Mouse (Mus musculus): ENCODE results near the gene Copz1. TPM values are rescaled to one million over a fixed set of nuclear protein-coding genes. Genes with fewer than 3 reads are reported as not detected.

The Copz1 gene
- polyA plus RNA-seq, 1 experiment from 2014 or later, result 298 TPM

GRCm38 (mm10) chr15:103300067-103300471, 27.6 kb downstream of the Copz1 start:
- DNase-seq (ENCODE audit: low spot score) (no peak), ATAC-seq (replicated peaks; ENCODE audit: low FRiP score) (no peak)
- Histone ChIP-seq H3K27ac (ENCODE audit: low read depth, low read length) (no peak overlapping the region), H3K36me3 (ENCODE audit: control insufficient read depth, insufficient read depth, low read length) (peaks cover 26% of the 10 kb centered on the region), H3K4me1 (replicated peaks; ENCODE audit: control insufficient read depth, insufficient read depth, low read length) (peaks cover 50% of the 10 kb centered on the region), H3K27me3 (replicated peaks; ENCODE audit: control insufficient read depth, insufficient read depth, low read length) (peaks cover 3% of the 10 kb centered on the region), H3K9me3 (ENCODE audit: control insufficient read depth, low read length) (no peaks in the 10 kb centered on the region), H3K4me3 (ENCODE audit: low read depth, low read length) (no peak overlapping the region), H3K9ac (ENCODE audit: low read depth, low read length) (no peak overlapping the region), H3K4me2 (0 out of 2 replicates have a peak overlapping the region, but pooled peaks have one; percentile 3)
- 52% methylated on average over 18 of the region's 18 CpGs for WGBS

- no peak for DNase-seq (ENCODE audit: low spot score)
- WGBS, result 36% methylated on average over 2 of the region's 2 CpGs
Observed at GRCm38 (mm10) chr15:103300560-103300959, 28.0 kb downstream of the Copz1 start.

GRCm38 (mm10) chr15:103301046-103301445, 28.5 kb downstream of the Copz1 start:
- peaks cover 52% of the 10 kb centered on the region for H3K4me1 ChIP-seq (replicated peaks; ENCODE audit: control insufficient read depth, insufficient read depth, low read length)

More at GRCm38 (mm10) chr15:103300560-103300959, 28.0 kb downstream of the Copz1 start:
- Histone ChIP-seq H3K27ac (ENCODE audit: low read depth, low read length) (peak overlapping the region; percentile 81), H3K4me2 (no peak overlapping the region), H3K4me1 (replicated peaks; ENCODE audit: control insufficient read depth, insufficient read depth, low read length) (peaks cover 50% of the 10 kb centered on the region), H3K4me3 (ENCODE audit: low read depth, low read length) (no peak overlapping the region), H3K9me3 (ENCODE audit: control insufficient read depth, low read length) (no peaks in the 10 kb centered on the region), H3K36me3 (ENCODE audit: control insufficient read depth, insufficient read depth, low read length) (peaks cover 26% of the 10 kb centered on the region), H3K27me3 (replicated peaks; ENCODE audit: control insufficient read depth, insufficient read depth, low read length) (peaks cover 3% of the 10 kb centered on the region), H3K9ac (ENCODE audit: low read depth, low read length) (no peak overlapping the region)
- no peak for ATAC-seq (replicated peaks; ENCODE audit: low FRiP score)

GRCm38 (mm10) chr15:103301547-103302340, 29.2 kb downstream of the Copz1 start:
- H3K9me3 ChIP-seq (ENCODE audit: control insufficient read depth, low read length), result no peaks in the 10 kb centered on the region
- no peak overlapping the region for H3K4me2 ChIP-seq
- peaks cover 18% of the 10 kb centered on the region for H3K36me3 ChIP-seq (ENCODE audit: control insufficient read depth, insufficient read depth, low read length)
- H3K4me3 ChIP-seq (ENCODE audit: low read depth, low read length), result no peak overlapping the region
- H3K9ac ChIP-seq (ENCODE audit: low read depth, low read length), result no peak overlapping the region
- peaks cover 3% of the 10 kb centered on the region for H3K27me3 ChIP-seq (replicated peaks; ENCODE audit: control insufficient read depth, insufficient read depth, low read length)
- no peak for ATAC-seq (replicated peaks; ENCODE audit: low FRiP score)
- no peak for DNase-seq (ENCODE audit: low spot score)
- WGBS, result 37% methylated on average over 5 of the region's 5 CpGs
- peaks cover 55% of the 10 kb centered on the region for H3K4me1 ChIP-seq (replicated peaks; ENCODE audit: control insufficient read depth, insufficient read depth, low read length)
- peak overlapping the region; percentile 81 for H3K27ac ChIP-seq (ENCODE audit: low read depth, low read length)

More at GRCm38 (mm10) chr15:103301046-103301445, 28.5 kb downstream of the Copz1 start:
- H3K36me3 ChIP-seq (ENCODE audit: control insufficient read depth, insufficient read depth, low read length), result peaks cover 24% of the 10 kb centered on the region
- DNase-seq (ENCODE audit: low spot score) (no peak), ATAC-seq (replicated peaks; ENCODE audit: low FRiP score) (no peak)
- H3K4me2 ChIP-seq, result no peak overlapping the region
- no peak overlapping the region for H3K9ac ChIP-seq (ENCODE audit: low read depth, low read length)
- peak overlapping the region; percentile 81 for H3K27ac ChIP-seq (ENCODE audit: low read depth, low read length)
- peaks cover 3% of the 10 kb centered on the region for H3K27me3 ChIP-seq (replicated peaks; ENCODE audit: control insufficient read depth, insufficient read depth, low read length)
- no peaks in the 10 kb centered on the region for H3K9me3 ChIP-seq (ENCODE audit: control insufficient read depth, low read length)
- no peak overlapping the region for H3K4me3 ChIP-seq (ENCODE audit: low read depth, low read length)
- WGBS, result 44% methylated on average over 2 of the region's 2 CpGs

- DNase-seq (ENCODE audit: low spot score) (no peak), ATAC-seq (replicated peaks; ENCODE audit: low FRiP score) (no peak)
- H3K9ac ChIP-seq (ENCODE audit: low read depth, low read length), result no peak overlapping the region
- peaks cover 54% of the 10 kb centered on the region for H3K4me1 ChIP-seq (replicated peaks; ENCODE audit: control insufficient read depth, insufficient read depth, low read length)
- H3K36me3 ChIP-seq (ENCODE audit: control insufficient read depth, insufficient read depth, low read length), result peaks cover 12% of the 10 kb centered on the region
- peak overlapping the region; percentile 81 for H3K27ac ChIP-seq (ENCODE audit: low read depth, low read length)
- H3K9me3 ChIP-seq (ENCODE audit: control insufficient read depth, low read length), result no peaks in the 10 kb centered on the region
- no peak overlapping the region for H3K4me3 ChIP-seq (ENCODE audit: low read depth, low read length)
- H3K4me2 ChIP-seq, result no peak overlapping the region; the same call in 1 of the 2 replicates
- WGBS, result 37% methylated on average over 6 of the region's 6 CpGs
- H3K27me3 ChIP-seq (replicated peaks; ENCODE audit: control insufficient read depth, insufficient read depth, low read length), result peaks cover 3% of the 10 kb centered on the region
Observed at GRCm38 (mm10) chr15:103302341-103303021, 30.0 kb downstream of the Copz1 start.

GRCm38 (mm10) chr15:103303916-103304615, 31.6 kb downstream of the Copz1 start:
- Histone ChIP-seq H3K27me3 (replicated peaks; ENCODE audit: control insufficient read depth, insufficient read depth, low read length) (peaks cover 3% of the 10 kb centered on the region), H3K4me3 (ENCODE audit: low read depth, low read length) (peak overlapping the region; percentile 58; the same call in 1 of the 2 replicates), H3K27ac (ENCODE audit: low read depth, low read length) (peak overlapping the region; percentile 83), H3K9me3 (ENCODE audit: control insufficient read depth, low read length) (no peaks in the 10 kb centered on the region), H3K9ac (ENCODE audit: low read depth, low read length) (peak overlapping the region; percentile 57), H3K4me2 (peak overlapping the region; percentile 88), H3K36me3 (ENCODE audit: control insufficient read depth, insufficient read depth, low read length) (peaks cover 4% of the 10 kb centered on the region; the same call in 1 of the 2 replicates), H3K4me1 (replicated peaks; ENCODE audit: control insufficient read depth, insufficient read depth, low read length) (peaks cover 59% of the 10 kb centered on the region)
- WGBS, result 11% methylated on average over 8 of the region's 8 CpGs
- ATAC-seq (replicated peaks; ENCODE audit: low FRiP score) (no peak), DNase-seq (ENCODE audit: low spot score) (peak; percentile 44)

DNA sequence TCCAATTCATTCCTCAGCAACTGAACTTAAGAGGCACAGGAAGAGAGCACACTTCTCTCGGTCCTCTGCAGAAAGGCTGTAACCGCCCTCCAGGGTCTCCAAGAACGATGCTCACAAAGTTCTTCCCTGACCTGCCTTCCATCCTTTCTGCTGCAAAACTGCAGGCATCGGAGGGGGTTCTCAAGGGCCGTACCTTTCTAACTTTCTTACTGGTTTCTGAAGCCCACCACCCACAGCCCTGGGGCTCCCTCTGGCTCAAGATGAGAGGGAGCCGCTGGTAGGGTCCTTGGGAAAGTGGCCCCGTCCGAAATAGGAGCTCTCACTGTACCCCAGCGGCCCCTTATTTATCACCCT, 32.1 kb downstream of the Copz1 start:
- DNase-seq (ENCODE audit: low spot score) (no peak), ATAC-seq (replicated peaks; ENCODE audit: low FRiP score) (no peak)
- Histone ChIP-seq H3K4me2 (peak overlapping the region; percentile 88), H3K4me1 (replicated peaks; ENCODE audit: control insufficient read depth, insufficient read depth, low read length) (peaks cover 56% of the 10 kb centered on the region), H3K36me3 (ENCODE audit: control insufficient read depth, insufficient read depth, low read length) (no peaks in the 10 kb centered on the region; the same call in 1 of the 2 replicates), H3K4me3 (ENCODE audit: low read depth, low read length) (peak overlapping the region; percentile 58), H3K27ac (ENCODE audit: low read depth, low read length) (peak overlapping the region; percentile 83), H3K9me3 (ENCODE audit: control insufficient read depth, low read length) (no peaks in the 10 kb centered on the region), H3K9ac (ENCODE audit: low read depth, low read length) (peak overlapping the region; percentile 57), H3K27me3 (replicated peaks; ENCODE audit: control insufficient read depth, insufficient read depth, low read length) (peaks cover 3% of the 10 kb centered on the region)
- 3% methylated on average over 9 of the region's 9 CpGs for WGBS

- peak overlapping the region; percentile 58 for H3K4me3 ChIP-seq (ENCODE audit: low read depth, low read length)
- no peaks in the 10 kb centered on the region for H3K9me3 ChIP-seq (ENCODE audit: control insufficient read depth, low read length)
- H3K27ac ChIP-seq (ENCODE audit: low read depth, low read length), result peak overlapping the region; percentile 85
- ATAC-seq (replicated peaks; ENCODE audit: low FRiP score) (peak; percentile 88), DNase-seq (ENCODE audit: low spot score) (peak; percentile 94)
- H3K9ac ChIP-seq (ENCODE audit: low read depth, low read length), result peak overlapping the region; percentile 61
- no peaks in the 10 kb centered on the region for H3K36me3 ChIP-seq (ENCODE audit: control insufficient read depth, insufficient read depth, low read length)
- peaks cover 3% of the 10 kb centered on the region for H3K27me3 ChIP-seq (replicated peaks; ENCODE audit: control insufficient read depth, insufficient read depth, low read length)
- H3K4me2 ChIP-seq, result peak overlapping the region; percentile 88
- H3K4me1 ChIP-seq (replicated peaks; ENCODE audit: control insufficient read depth, insufficient read depth, low read length), result peaks cover 53% of the 10 kb centered on the region
- under 1% methylated on average over 71 of the region's 71 CpGs for WGBS
Observed at GRCm38 (mm10) chr15:103305070-103305678, 32.7 kb downstream of the Copz1 start.

All from liver, embryonic 11.5 days (tissue).